Mouse (Mus musculus) cerebellum, postnatal 14 days (tissue): Measurements from ENCODE around the gene Hspa2.
"Not testable (repeated sequence)": the region's sequence is repeated elsewhere in the genome, so short reads cannot be mapped to it uniquely, and the experiment has no call there.

Experiments used
- DNase-seq, 2 experiments: peaks; one replicate each; pipeline ENCODE4 v3.0.0; 2021; ENCODE audit warnings: mixed read lengths in 2 of 2

The Hspa2 gene

GRCm38 (mm10) chr12:76435549-76435948, 31.6 kb downstream of the Hspa2 start:
- no peak for DNase-seq

- DNase-seq = not testable (repeated sequence)
Measured at GRCm38 (mm10) chr12:76443488-76443887, 39.5 kb downstream of the Hspa2 start.

- no peak for DNase-seq
Measured at GRCm38 (mm10) chr12:76444359-76444772, 40.4 kb downstream of the Hspa2 start.

GRCm38 (mm10) chr12:76444862-76445261, 40.9 kb downstream of the Hspa2 start:
- DNase-seq = no peak

GRCm38 (mm10) chr12:76446201-76446600, 42.2 kb downstream of the Hspa2 start:
- no peak for DNase-seq

GRCm38 (mm10) chr12:76448127-76448526, 44.2 kb downstream of the Hspa2 start:
- no peak for DNase-seq

- no peak for DNase-seq
Measured at GRCm38 (mm10) chr12:76452203-76452602, 48.2 kb downstream of the Hspa2 start.
